Mouse (Mus musculus): ENCODE measurements around the gene Copz2.

DNA sequence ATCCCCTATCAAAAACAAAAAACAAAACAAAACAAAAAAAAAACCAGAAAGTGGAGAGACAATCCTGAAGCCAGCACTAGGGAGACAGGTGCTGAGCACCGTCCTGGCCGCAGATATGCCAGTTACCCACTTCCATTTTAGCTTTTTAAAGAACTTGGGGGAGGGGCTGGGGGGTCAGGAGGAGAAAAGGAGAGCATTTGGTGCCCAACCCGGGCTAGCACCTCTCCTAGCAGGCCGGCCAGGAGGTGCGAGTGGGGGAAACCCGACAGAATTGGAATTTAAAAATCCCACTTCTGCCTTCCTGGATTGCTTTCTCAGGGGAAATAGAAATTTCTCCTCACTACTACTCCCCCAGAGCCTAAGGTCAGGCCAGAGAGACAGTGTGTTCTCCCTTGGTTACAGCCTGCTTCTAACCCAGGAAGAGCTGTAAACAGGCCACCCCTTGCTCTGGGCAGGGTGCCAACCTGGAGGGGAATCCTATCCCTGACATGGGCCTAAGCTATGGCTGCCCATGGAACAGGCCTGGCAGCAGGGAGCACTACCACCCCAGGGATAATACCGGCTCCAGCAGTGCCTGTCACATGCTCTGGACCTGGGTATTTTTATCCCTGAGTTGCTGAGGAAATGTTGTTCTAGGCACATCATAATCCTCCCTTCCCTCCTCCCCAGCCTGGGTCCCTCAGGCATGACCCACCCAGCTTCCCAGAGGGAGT is 24.7 kb upstream of the Copz2 start:
- TF ChIP-seq CTCF (conservative IDR thresholded peaks at IDR 0.05 in 1 of 2, IDR thresholded peaks at IDR 0.05 in 1 of 2; ENCODE audit: low read depth in 2 of 2, low read length in 2 of 2) (no peak), POLR2A (IDR thresholded peaks at IDR 0.05; ENCODE audit: low read depth, low read length) (no peak), SIN3A (IDR thresholded peaks at IDR 0.05; ENCODE audit: low read length) (no peak; the same call in 1 of the 2 replicates), CHD1 (IDR thresholded peaks at IDR 0.05; ENCODE audit: low read depth, low read length) (no peak), ZMIZ1 (IDR thresholded peaks at IDR 0.05; ENCODE audit: low read depth, low read length) (peak; percentile 52; the same call in 1 of the 2 replicates), NELFE (IDR thresholded peaks at IDR 0.05; ENCODE audit: low read depth, low read length) (no peak), BHLHE40 (IDR thresholded peaks at IDR 0.05; ENCODE audit: low read depth, low read length) (no peak), EP300 (IDR thresholded peaks at IDR 0.05; ENCODE audit: low read length) (no peak), MEF2A (IDR thresholded peaks at IDR 0.05; ENCODE audit: borderline replicate concordance, low read depth, low read length) (no peak), KAT2A (IDR thresholded peaks at IDR 0.05; ENCODE audit: insufficient replicate concordance, low read length) (no peak)
